Mouse (Mus musculus): ENCODE measurements at regions not wholly inside any gene's neighbourhood (a gene's known extent, or its start where the extent isn't known, plus 50 kb on each side); places are given as distances from the start of the nearest gene placed in this dataset.
"Not testable (repeated sequence)": the region's sequence is repeated elsewhere in the genome, so short reads cannot be mapped to it uniquely, and the experiment has no call there.

- DNase-seq (ENCODE audit: low read depth, low spot score) = no peak
Observed at GRCm38 (mm10) chr7:138758386-138758785, 87.5 kb upstream of the Ppp2r2d start.

GRCm38 (mm10) chr7:138748442-138748841, 97.4 kb upstream of the Ppp2r2d start:
- DNase-seq (ENCODE audit: low read depth, low spot score) = no peak

GRCm38 (mm10) chr7:138746616-138747015, 99.3 kb upstream of the Ppp2r2d start:
- no peak for DNase-seq (ENCODE audit: low read depth, low spot score)

GRCm38 (mm10) chr7:138742516-138742845, 103.4 kb upstream of the Ppp2r2d start:
- DNase-seq (ENCODE audit: low read depth, low spot score) = no peak

GRCm38 (mm10) chr7:138741816-138742515, 103.9 kb upstream of the Ppp2r2d start:
- no peak for DNase-seq (ENCODE audit: low read depth, low spot score)

GRCm38 (mm10) chr7:138734254-138734653, 111.6 kb upstream of the Ppp2r2d start:
- peak; percentile 37 for DNase-seq (ENCODE audit: low read depth, low spot score)

- no peak for DNase-seq (ENCODE audit: low read depth, low spot score)
Observed at GRCm38 (mm10) chr7:138724829-138725228, 121.0 kb upstream of the Ppp2r2d start.

GRCm38 (mm10) chr7:138719608-138720007, 126.3 kb upstream of the Ppp2r2d start:
- no peak for DNase-seq (ENCODE audit: low read depth, low spot score)

- no peak for DNase-seq (ENCODE audit: low read depth, low spot score)
Observed at GRCm38 (mm10) chr7:138719115-138719514, 126.8 kb upstream of the Ppp2r2d start.

GRCm38 (mm10) chr7:138714731-138715130, 131.1 kb upstream of the Ppp2r2d start:
- DNase-seq (ENCODE audit: low read depth, low spot score) = no peak

GRCm38 (mm10) chr7:138708373-138708772, 137.5 kb upstream of the Ppp2r2d start:
- DNase-seq (ENCODE audit: low read depth, low spot score) = no peak

- not testable (repeated sequence) for DNase-seq (ENCODE audit: low read depth, low spot score)
Observed at GRCm38 (mm10) chr7:138699599-138699998, 146.3 kb upstream of the Ppp2r2d start.

GRCm38 (mm10) chr7:138682161-138682560, 163.7 kb upstream of the Ppp2r2d start:
- DNase-seq (ENCODE audit: low read depth, low spot score) = no peak

GRCm38 (mm10) chr7:138680530-138680929, 165.3 kb upstream of the Ppp2r2d start:
- no peak for DNase-seq (ENCODE audit: low read depth, low spot score)

GRCm38 (mm10) chr7:138679575-138679974, 166.3 kb upstream of the Ppp2r2d start:
- DNase-seq (ENCODE audit: low read depth, low spot score) = no peak

- no peak for DNase-seq (ENCODE audit: low read depth, low spot score)
Observed at GRCm38 (mm10) chr7:138672959-138673358, 172.9 kb upstream of the Ppp2r2d start.

- DNase-seq (ENCODE audit: low read depth, low spot score) = peak; percentile 30
Observed at GRCm38 (mm10) chr7:138668337-138668736, 177.5 kb upstream of the Ppp2r2d start.

- no peak for DNase-seq (ENCODE audit: low read depth, low spot score)
Observed at GRCm38 (mm10) chr7:138660124-138660523, 185.8 kb upstream of the Ppp2r2d start.

- no peak for DNase-seq (ENCODE audit: low read depth, low spot score)
Observed at GRCm38 (mm10) chr7:138657521-138657920, 188.4 kb upstream of the Ppp2r2d start.

- no peak for DNase-seq (ENCODE audit: low read depth, low spot score)
Observed at GRCm38 (mm10) chr7:138657076-138657475, 188.8 kb upstream of the Ppp2r2d start.

GRCm38 (mm10) chr7:138655940-138656339, 189.9 kb upstream of the Ppp2r2d start:
- DNase-seq (ENCODE audit: low read depth, low spot score) = no peak

- DNase-seq (ENCODE audit: low read depth, low spot score) = no peak
Observed at GRCm38 (mm10) chr7:138650946-138651345, 194.9 kb upstream of the Ppp2r2d start.

GRCm38 (mm10) chr7:138647636-138648035, 198.2 kb upstream of the Ppp2r2d start:
- DNase-seq (ENCODE audit: low read depth, low spot score) = no peak

Data from ES-CJ7 (cell line).